Mouse (Mus musculus) lung, postnatal 4 days (tissue): ENCODE results near the gene Ctnnbl1.

Experiments
- DNase-seq, 2 experiments: peaks; one replicate each; pipeline ENCODE4 v3.0.0; 2021

Gene Ctnnbl1

GRCm38 (mm10) chr2:157881939-157882338 is 144.7 kb downstream of the Ctnnbl1 start:
- no peak for DNase-seq

- peak in 1 of 2 experiments; percentile 29 for DNase-seq
These were observed 150.2 kb downstream of the Ctnnbl1 start for GRCm38 (mm10) chr2:157887275-157888025.

GRCm38 (mm10) chr2:157891166-157891565 is 154.0 kb downstream of the Ctnnbl1 start:
- no peak for DNase-seq

DNA sequence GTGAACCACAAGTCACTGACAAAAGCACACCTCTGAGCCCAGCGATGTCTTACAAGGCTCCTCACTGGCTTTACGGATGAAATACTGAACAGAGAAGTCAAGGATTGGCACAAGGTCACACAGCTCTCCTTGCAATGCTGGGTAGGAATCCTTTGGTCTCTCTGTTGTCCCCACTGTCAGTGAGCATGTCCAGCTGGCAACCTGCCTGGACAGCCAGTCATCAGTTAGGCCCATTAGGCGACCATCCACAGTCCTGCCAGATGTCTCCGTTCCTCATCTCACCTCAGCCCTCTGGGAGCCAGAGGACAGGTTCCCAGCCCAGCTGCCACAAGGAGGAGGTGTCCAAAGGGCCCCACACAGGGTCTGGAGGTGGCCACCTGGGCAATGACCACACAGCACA is 159.9 kb downstream of the Ctnnbl1 start:
- DNase-seq, result no peak

DNA sequence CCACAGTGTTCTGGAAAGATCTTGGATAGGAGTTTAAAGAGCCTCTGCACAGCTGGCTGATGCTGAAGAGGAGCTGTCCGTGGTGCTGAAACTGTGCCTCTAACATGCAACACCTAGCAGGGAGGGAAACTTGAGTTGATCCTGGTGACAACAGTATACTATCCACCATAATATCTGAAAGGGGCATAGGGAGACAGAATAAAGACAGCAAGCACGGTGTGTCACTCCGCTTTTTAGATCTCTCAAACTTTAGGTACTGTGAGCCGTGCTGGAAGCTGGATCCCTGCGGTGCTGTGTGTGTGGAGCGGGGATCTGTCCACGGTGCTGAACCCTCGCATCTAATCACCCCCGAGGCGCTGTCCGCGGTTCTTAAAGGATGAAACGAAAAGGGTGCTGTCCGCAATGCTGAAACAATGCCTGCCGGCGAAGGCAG is 176.0 kb downstream of the Ctnnbl1 start:
- DNase-seq, result peak; percentile 81 to 87

DNA sequence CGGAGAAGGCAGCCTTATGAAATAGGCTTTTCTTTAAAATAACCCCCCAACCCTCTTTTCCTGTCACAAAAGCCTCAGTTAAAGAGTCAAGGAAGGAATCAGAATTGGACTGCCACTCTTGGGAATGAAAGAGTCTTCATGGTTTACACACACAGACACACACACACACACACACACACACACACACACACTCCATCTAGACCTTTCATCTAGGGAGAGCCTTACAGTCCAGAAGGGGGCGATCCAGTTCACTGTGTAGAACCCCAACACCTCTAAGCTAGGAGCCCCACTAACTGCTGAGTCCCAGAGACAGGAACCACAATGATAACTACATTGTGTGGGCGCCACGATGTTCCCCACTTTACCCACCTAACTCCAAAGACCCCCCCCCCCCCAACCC is 176.5 kb downstream of the Ctnnbl1 start:
- DNase-seq, result no peak

DNA sequence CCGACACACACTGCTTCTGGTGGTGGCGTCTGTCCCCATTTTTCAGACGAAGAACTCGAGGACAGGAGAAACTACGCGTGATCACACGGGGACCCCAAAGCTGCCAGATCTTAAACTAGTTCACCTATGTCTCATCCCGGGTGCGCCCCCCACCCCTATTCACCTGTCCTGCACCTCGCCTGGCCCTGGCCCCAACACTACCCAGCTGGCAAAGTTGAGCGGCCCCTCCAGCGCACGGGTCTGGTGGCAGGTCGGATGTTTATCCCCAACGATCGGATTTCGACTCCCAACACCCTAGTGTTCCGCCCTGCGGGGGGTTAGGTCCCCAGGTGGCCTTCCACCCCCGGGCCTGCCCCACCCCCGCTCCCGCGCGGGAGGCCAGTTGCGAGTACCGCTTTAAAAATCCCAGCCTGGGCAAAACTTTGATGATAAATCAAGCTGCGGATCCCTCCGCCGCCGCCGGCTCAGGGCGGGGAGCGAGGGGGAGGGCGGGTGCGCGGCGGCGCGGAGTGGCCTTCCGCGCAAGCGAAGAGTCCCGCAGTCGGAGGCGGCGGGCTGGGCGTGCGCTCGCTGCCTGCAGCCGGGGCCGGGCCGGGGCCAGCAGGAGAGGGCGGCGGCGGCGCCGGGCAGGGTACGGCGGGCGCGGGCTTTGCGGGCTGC is 177.0 kb downstream of the Ctnnbl1 start, which contains the start of gene Vstm2l:
Gene Vstm2l, plus strand, starts transcription at position 549 of the 660 bp plus-strand sequence.
- DNase-seq, result no peak

DNA sequence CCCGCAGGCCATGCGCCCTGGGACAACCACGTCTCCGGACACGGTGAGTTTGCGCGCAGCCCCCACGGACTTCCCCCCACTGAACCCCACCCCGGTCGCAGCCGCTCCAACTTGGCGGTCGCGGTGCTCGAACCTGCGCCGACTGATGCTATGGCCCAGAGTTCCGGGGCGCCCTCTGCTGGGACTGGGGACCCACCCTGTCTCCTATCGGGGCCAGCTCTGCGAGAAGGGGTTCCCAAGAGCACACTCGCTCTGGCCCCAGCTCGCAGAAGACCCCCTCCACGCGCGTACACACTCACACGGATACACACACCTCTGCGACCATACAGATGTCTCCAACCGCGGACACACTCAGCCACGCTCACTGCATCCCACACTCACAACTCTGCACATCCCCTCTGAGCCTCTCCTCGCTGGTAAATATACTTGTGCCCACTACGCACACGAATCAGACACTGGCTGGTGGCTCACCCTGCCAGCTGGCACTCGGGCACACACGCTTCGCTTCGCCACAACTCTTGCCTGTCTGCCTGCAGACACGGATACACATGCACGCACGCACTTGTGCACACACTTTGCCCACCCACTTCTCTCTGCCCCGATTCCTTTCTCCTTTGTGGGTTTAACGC is 177.8 kb downstream of the Ctnnbl1 start:
- DNase-seq, result no peak

DNA sequence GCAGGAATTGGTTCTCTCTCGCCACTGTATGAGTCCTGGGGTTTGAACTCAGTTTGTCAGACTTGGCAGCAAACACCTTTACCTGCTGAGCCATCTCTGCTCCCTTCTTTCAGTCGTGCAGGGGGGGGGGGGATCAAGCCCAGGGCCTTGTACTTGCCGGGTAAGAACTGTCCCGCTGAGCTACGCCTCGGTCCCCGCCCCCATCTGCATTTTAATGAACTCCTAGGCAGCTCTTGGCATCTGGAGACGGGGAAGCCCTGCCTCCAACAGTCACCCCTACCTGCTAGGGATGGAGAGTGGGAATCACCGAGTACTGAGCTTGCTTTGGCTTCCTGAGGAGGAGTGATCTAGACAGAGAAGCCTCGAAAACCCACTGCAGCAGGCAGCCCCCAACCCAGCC is 181.3 kb downstream of the Ctnnbl1 start:
- no peak for DNase-seq

DNA sequence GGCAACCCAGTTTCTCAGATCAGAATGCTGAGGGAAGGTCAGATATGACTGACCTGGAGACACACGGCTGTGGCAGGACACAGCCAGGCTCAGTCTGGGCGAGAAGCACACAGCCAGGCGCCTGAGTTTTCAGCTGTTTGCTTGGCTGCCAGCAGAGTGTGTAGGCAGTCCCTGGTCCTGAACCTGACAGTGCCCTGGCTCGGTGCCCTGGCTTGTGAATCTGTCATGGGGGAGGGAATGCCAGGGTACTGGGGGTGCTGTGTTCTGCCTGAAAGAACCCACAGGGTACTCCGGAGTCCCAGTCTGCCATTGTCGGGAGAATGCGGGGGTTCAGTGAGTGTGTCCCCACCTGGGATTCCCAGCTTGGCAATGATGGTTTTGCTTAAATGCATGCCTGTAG is 184.3 kb downstream of the Ctnnbl1 start:
- DNase-seq, result no peak

- DNase-seq, result no peak
These were observed 186.2 kb downstream of the Ctnnbl1 start for GRCm38 (mm10) chr2:157923406-157923805.

DNA sequence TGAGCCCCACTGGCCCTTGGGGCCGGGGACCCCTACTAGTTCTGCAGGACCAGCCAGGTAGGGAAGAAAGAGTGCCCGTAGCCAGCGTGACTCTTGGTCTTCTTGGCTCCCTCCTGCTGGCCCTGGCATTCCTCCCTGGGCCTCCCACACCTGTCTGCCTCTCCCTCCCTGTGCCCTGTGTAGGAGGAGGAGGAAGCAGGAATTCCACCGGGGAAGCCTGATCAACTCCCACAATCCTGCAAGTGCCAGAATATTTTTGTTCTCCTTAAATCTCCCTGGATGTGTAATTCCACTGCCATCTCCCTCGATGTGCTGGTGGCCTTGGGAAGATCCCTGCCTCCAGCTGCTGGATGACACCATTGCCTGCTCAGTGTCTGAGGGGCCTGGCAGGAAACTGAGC is 187.3 kb downstream of the Ctnnbl1 start:
- DNase-seq, result no peak

- DNase-seq, result no peak
These were observed 189.3 kb downstream of the Ctnnbl1 start for GRCm38 (mm10) chr2:157926502-157926901.

DNA sequence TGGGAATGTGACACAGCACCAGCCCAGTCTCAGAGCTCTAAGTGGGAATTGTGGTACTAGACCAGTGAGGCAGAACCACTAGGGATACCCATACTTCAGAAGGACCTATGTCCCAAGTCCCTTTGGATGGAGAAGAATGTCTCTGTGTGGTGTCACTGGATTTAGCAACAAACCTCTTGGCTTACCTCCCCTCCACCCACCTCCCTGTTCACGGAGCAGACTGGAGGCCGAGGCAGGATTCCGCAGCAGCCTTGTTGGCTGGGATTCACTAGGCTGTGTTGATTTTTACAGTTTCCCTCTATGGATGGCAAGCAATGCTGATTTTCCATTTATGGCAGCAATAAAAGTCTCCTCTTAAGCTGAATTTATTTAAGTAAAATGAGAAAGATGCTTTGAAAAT is 189.7 kb downstream of the Ctnnbl1 start:
- DNase-seq, result no peak

DNA sequence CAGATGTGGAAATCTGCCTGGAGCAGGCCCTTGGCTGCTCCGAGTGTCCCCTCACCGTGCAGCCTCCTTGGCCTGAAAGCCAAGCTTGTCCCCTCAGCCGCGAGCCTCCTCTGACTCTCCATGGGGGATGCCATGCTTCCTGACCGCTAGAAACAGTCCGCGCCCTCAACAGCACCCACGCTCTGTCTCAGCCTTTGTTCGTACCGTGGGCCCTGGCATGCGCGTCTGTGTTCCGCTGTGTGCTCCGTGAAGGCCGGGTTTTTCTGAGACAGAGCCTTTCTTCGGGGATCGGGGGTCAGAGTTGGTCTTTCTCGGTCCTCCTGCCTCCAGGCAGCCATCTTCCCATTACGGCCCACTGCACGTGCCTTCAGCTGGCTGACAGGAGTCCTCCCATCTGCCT is 190.2 kb downstream of the Ctnnbl1 start:
- DNase-seq, result no peak

DNA sequence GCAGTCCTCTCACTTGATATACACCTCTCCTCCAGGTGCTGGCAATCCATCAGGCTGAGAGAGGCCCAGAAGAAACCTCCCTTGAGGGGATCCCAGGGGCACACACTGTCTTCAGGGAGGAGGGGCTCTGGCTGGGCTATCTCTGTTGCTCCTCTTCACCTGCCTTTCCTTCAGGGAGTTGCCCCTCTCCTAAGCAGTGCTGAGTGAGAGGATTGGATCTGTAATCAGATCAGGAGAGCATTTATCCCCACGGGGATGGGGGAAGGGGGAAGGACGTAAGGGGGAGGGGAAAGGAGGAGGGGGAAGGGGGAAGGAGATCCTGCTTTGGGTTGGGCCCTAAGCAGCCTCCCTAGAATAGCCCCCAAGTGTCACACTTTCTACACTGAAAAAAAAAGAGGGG is 190.6 kb downstream of the Ctnnbl1 start:
- DNase-seq, result no peak

GRCm38 (mm10) chr2:157932655-157933054 is 195.5 kb downstream of the Ctnnbl1 start:
- DNase-seq, result no peak

GRCm38 (mm10) chr2:157935444-157936171 is 198.4 kb downstream of the Ctnnbl1 start:
- no peak for DNase-seq

- no peak for DNase-seq
These were observed 199.5 kb downstream of the Ctnnbl1 start for GRCm38 (mm10) chr2:157936676-157937075.

DNA sequence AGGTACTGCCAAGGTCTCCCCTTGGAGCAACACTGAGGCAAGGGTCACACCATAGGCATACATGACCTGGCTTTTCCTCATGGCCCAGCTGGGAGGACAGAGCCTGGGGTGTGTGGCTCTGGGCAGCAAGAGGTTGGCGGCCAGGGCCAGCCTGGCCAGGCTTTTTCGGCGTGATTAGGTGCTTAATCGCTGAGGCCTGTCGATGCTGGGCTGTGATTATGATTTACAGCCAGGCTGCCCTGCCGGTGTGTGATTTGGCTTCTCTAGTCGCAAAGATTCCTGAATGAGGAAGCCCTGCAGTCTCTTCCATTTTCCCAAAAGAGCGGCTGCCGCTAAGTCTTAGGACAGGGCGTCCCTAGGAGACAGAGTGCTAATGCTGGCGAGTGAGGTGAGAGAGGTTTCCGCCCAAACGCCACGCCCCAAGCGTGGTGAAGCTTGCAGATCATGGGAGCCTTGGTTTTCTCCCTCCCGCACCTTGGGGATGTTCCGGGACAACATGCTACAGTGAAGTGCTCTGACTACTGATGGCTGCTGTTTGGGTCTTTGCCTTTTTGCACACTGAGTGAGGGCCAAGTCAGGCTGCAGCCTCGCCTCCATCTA is 203.5 kb downstream of the Ctnnbl1 start:
- no peak for DNase-seq
